Mouse (Mus musculus): Measurements from ENCODE around the gene P4ha2. TPM values are rescaled to one million over a fixed set of nuclear protein-coding genes. Genes with fewer than 3 reads are reported as not detected.

P4ha2 gene
- polyA plus RNA-seq, 1 experiment from 2014 or later = 18.2 TPM

DNA sequence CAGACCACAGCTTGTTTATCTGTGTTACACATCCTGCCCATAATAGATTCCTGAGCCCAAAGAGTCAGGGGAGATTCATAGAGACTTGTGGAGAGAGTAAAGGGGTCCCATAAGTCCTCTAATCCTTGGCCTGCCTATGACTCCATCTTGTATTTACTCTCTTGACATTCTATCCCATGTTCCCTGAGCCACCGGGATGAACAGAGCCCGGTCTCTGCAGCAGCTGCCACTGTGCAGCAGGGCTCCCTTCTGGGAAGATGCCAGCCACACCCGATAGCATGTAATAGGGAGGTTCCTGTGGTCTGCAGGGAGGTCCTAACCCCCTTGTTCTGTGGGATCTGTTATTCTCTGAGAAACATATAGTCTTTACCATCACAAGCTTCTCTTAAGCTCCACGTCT is 16.5 kb downstream of the P4ha2 start:
- no peak for ATAC-seq (ENCODE audit: low FRiP score)
- no peaks in the 10 kb centered on the region for H3K9me3 ChIP-seq (ENCODE audit: control insufficient read depth, low read length)
- no peak for DNase-seq (ENCODE audit: low spot score)
- no peak overlapping the region for H3K4me2 ChIP-seq (replicated peaks; ENCODE audit: low read depth, low read length)
- H3K4me1 ChIP-seq (replicated peaks; ENCODE audit: control insufficient read depth, insufficient read depth, low read length) = no peaks in the 10 kb centered on the region
- 84% methylated on average over 4 of the region's 4 CpGs for WGBS
- H3K4me3 ChIP-seq (ENCODE audit: low read depth, low read length) = no peak overlapping the region
- no peak overlapping the region for H3K27ac ChIP-seq (ENCODE audit: low read depth, low read length)
- no peak overlapping the region for H3K9ac ChIP-seq (ENCODE audit: low read depth, low read length)
- H3K36me3 ChIP-seq (ENCODE audit: control insufficient read depth, insufficient read depth, low read length) = no peaks in the 10 kb centered on the region
- no peaks in the 10 kb centered on the region for H3K27me3 ChIP-seq (ENCODE audit: control insufficient read depth, insufficient read depth, low read length)

DNA sequence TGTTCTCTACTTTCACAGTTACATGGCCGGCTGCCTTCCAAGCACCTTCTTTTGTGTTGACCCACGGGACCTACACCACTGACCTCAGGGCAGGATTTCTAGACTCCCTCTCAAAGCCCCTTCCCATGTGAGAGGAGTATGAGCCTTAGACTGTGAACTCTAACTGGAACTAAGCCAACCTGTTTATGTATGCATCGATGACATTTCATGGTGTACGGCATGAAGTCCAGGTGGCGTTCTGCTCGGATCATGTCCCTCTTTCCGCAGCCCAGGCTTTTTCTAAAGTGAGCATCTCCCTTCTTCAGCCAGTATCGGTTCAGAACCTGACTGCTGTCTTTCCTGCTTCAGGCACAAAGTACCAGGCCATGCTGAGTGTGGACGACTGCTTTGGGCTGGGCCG is 17.2 kb downstream of the P4ha2 start:
- Histone ChIP-seq H3K4me3 (ENCODE audit: low read depth, low read length) (no peak overlapping the region), H3K4me1 (replicated peaks; ENCODE audit: control insufficient read depth, insufficient read depth, low read length) (no peaks in the 10 kb centered on the region), H3K4me2 (replicated peaks; ENCODE audit: low read depth, low read length) (no peak overlapping the region), H3K9me3 (ENCODE audit: control insufficient read depth, low read length) (no peaks in the 10 kb centered on the region), H3K36me3 (ENCODE audit: control insufficient read depth, insufficient read depth, low read length) (no peaks in the 10 kb centered on the region), H3K9ac (ENCODE audit: low read depth, low read length) (no peak overlapping the region), H3K27ac (ENCODE audit: low read depth, low read length) (no peak overlapping the region), H3K27me3 (ENCODE audit: control insufficient read depth, insufficient read depth, low read length) (no peaks in the 10 kb centered on the region)
- no peak for DNase-seq (ENCODE audit: low spot score)
- no peak for ATAC-seq (ENCODE audit: low FRiP score)
- WGBS = 92% methylated on average over 10 of the region's 10 CpGs

DNA sequence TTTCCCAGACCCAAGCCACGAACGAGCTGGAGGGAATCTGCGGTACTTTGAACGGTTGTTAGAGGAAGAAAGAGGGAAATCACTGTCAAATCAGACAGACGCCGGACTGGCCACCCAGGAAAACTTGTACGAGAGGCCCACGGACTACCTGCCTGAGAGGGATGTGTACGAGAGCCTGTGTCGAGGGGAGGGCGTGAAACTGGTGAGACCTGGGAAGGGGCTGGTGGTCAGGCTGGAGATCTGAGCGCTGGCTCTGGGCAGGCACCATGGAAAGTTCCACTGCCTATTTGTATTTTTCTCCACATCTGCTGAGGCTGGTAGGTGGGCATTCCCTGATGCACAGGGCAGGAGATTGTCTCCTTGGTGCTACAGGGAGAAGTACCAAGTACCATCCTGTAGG is 19.2 kb downstream of the P4ha2 start:
- H3K4me2 ChIP-seq (replicated peaks; ENCODE audit: low read depth, low read length) = no peak overlapping the region
- no peak overlapping the region for H3K9ac ChIP-seq (ENCODE audit: low read depth, low read length)
- no peak overlapping the region for H3K4me3 ChIP-seq (ENCODE audit: low read depth, low read length)
- no peaks in the 10 kb centered on the region for H3K4me1 ChIP-seq (replicated peaks; ENCODE audit: control insufficient read depth, insufficient read depth, low read length)
- no peak overlapping the region for H3K27ac ChIP-seq (ENCODE audit: low read depth, low read length)
- DNase-seq (ENCODE audit: low spot score) (no peak), ATAC-seq (ENCODE audit: low FRiP score) (no peak)
- WGBS = 89% methylated on average over 12 of the region's 12 CpGs
- H3K36me3 ChIP-seq (ENCODE audit: control insufficient read depth, insufficient read depth, low read length) = no peaks in the 10 kb centered on the region
- H3K9me3 ChIP-seq (ENCODE audit: control insufficient read depth, low read length) = no peaks in the 10 kb centered on the region
- no peaks in the 10 kb centered on the region for H3K27me3 ChIP-seq (ENCODE audit: control insufficient read depth, insufficient read depth, low read length)

DNA sequence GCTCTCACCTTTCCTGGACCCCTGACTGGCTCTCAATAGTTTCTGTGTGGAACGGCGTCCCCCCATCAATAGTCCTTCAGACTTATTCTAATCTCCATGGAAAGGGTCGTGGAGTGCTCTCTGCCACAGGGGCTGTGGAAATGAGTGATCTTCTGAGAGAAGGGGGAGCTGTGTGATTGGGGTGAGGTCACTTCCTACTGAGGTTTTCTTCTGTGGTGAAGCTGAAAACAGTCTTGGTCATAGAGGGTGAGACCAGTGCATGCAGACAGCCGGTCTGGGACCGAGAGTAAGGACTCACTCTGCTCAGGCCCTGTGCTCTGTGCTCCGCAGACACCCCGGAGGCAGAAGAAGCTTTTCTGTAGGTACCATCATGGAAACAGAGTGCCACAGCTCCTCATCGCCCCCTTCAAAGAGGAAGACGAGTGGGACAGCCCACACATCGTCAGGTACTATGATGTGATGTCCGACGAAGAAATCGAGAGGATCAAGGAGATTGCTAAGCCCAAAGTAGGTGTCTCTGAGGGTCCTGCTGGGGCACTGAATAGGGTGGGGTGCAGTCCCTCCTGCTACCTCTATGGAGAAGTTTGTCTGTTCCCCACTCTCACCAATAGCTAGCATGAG is 20.0 kb downstream of the P4ha2 start:
- Histone ChIP-seq H3K27ac (ENCODE audit: low read depth, low read length) (no peak overlapping the region), H3K4me2 (replicated peaks; ENCODE audit: low read depth, low read length) (no peak overlapping the region), H3K27me3 (ENCODE audit: control insufficient read depth, insufficient read depth, low read length) (no peaks in the 10 kb centered on the region), H3K9me3 (ENCODE audit: control insufficient read depth, low read length) (no peaks in the 10 kb centered on the region), H3K4me3 (ENCODE audit: low read depth, low read length) (no peak overlapping the region), H3K36me3 (ENCODE audit: control insufficient read depth, insufficient read depth, low read length) (no peaks in the 10 kb centered on the region), H3K9ac (ENCODE audit: low read depth, low read length) (no peak overlapping the region), H3K4me1 (replicated peaks; ENCODE audit: control insufficient read depth, insufficient read depth, low read length) (no peaks in the 10 kb centered on the region)
- 89% methylated on average over 13 of the region's 13 CpGs for WGBS
- ATAC-seq (ENCODE audit: low FRiP score) (no peak), DNase-seq (ENCODE audit: low spot score) (no peak)

DNA sequence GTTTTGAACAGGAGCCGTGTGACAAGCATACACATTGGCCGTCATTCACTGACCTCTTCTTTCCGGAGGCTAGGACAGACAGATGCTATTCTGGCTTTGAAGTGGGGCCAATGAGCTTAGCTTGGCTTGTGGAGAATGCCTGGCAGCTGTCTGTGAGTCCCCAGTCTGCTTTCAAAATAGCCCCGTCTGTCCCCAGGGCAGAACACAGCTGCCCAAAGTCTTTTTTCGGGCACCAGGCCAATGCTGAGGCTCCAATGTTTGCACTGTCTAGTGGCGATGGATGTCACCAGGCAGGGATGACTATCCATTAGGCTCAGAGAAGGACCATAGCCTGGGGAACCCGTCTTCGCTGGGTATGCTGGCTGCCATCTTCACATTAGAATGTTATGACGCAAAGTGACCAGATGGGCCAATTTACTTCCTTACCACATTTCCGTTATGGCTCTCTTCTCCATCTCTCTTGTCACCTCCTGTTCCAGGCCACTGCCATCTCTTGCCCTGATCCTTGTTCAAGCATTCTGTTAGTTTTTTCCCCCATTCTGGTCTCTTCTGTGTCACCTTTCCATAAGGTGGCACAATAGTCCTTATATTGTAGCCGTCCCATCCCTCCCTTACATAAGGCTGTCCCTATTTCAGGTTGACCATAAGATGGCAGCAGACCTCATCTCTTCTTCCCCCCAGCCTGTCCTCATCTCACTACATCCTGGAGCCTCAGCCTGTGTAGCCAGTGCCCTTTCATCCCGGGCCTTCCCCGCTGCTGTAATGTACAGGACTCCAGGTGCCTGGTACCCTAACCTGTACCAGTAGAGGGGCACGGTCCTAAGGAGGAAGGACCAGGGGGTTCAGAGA is 22.7 kb downstream of the P4ha2 start:
- DNase-seq (ENCODE audit: low spot score) = peak; percentile 24

DNA sequence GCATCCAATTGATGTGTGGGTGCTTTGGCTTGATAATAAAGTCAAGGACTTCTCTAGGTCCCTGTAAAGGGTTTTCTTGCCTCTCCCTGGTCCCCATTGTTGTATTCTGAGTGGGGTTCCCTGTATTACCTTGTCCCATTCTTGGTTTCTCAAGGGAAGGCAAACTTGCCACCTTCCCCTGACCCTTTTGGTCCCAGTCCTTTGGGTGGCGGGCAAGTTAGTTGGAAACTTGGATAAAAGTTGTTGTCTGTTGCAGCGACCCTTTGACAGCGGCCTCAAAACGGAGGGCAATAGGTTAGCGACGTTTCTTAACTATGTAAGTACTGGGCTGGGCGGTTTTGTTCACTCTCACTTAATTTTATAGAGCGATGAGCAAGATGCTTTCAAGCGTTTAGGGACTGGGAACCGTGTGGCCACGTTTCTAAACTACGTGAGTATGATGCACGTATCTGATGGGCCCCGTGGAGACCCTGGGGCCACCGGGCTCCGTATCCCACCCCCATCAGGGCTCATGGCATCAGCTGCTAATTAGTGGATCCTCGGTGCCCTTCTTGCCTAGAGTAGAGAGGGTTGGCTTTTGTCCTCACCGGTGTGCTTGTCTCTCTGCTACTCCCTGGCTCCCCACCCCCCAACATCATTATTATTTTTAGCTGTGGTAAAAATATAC is 26.2 kb downstream of the P4ha2 start:
- ATAC-seq (ENCODE audit: low FRiP score) (no peak), DNase-seq (ENCODE audit: low spot score) (no peak)
- 89% methylated on average over 18 of the region's 18 CpGs for WGBS
- no peak overlapping the region for H3K27ac ChIP-seq (ENCODE audit: low read depth, low read length)
- no peaks in the 10 kb centered on the region for H3K9me3 ChIP-seq (ENCODE audit: control insufficient read depth, low read length)
- H3K4me3 ChIP-seq (ENCODE audit: low read depth, low read length) = no peak overlapping the region
- H3K4me1 ChIP-seq (replicated peaks; ENCODE audit: control insufficient read depth, insufficient read depth, low read length) = no peaks in the 10 kb centered on the region
- H3K36me3 ChIP-seq (ENCODE audit: control insufficient read depth, insufficient read depth, low read length) = no peaks in the 10 kb centered on the region
- no peaks in the 10 kb centered on the region for H3K27me3 ChIP-seq (ENCODE audit: control insufficient read depth, insufficient read depth, low read length)
- H3K4me2 ChIP-seq (replicated peaks; ENCODE audit: low read depth, low read length) = no peak overlapping the region
- H3K9ac ChIP-seq (ENCODE audit: low read depth, low read length) = no peak overlapping the region

More for the DNA sequence above, 22.7 kb downstream of the P4ha2 start:
- no peak overlapping the region for H3K9ac ChIP-seq (ENCODE audit: low read depth, low read length)
- H3K27me3 ChIP-seq (ENCODE audit: control insufficient read depth, insufficient read depth, low read length) = no peaks in the 10 kb centered on the region
- H3K9me3 ChIP-seq (ENCODE audit: control insufficient read depth, low read length) = no peaks in the 10 kb centered on the region
- 82% methylated on average over 14 of the region's 14 CpGs for WGBS
- no peaks in the 10 kb centered on the region for H3K36me3 ChIP-seq (ENCODE audit: control insufficient read depth, insufficient read depth, low read length)
- no peak overlapping the region for H3K27ac ChIP-seq (ENCODE audit: low read depth, low read length)
- no peaks in the 10 kb centered on the region for H3K4me1 ChIP-seq (replicated peaks; ENCODE audit: control insufficient read depth, insufficient read depth, low read length)
- ATAC-seq (ENCODE audit: low FRiP score) = no peak
- no peak overlapping the region for H3K4me3 ChIP-seq (ENCODE audit: low read depth, low read length)
- H3K4me2 ChIP-seq (replicated peaks; ENCODE audit: low read depth, low read length) = no peak overlapping the region

DNA sequence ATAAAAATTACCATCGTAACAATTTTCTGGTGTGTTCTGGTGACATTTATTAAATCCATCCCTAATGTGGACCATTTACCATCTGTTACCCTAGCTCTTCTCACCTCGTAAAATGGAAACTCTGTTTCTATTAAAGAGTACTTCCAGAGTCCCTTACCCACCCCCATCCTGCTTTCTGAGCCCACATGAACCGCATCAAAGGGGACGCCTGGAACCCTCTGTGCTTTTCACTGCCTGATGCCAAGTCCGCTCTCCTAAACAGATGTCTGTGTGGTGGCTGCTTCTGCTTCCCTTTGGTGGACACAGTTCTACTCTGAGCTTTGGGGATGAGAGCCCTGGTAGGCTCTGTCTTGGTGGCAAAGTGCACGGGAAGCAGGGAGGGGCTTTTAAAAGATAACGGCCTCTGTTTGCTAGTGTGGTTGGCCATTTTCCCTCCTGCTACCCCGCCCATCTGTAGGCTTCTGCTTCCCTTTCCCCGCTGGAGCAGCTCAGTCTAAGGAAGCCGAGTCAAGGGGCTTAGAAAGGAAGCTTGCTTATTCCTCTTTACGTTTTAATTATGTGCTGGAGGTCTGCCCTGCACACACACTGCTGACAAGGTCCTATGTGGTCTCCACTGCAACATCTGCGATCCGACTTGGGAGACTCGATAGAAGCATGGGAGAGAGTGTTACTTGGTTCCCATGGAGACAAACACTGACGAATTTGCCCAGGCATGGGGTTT is 26.9 kb downstream of the P4ha2 start:
- H3K27me3 ChIP-seq (ENCODE audit: control insufficient read depth, insufficient read depth, low read length) = no peaks in the 10 kb centered on the region
- ATAC-seq (ENCODE audit: low FRiP score) (no peak), DNase-seq (ENCODE audit: low spot score) (no peak)
- no peaks in the 10 kb centered on the region for H3K4me1 ChIP-seq (replicated peaks; ENCODE audit: control insufficient read depth, insufficient read depth, low read length)
- H3K9ac ChIP-seq (ENCODE audit: low read depth, low read length) = no peak overlapping the region
- no peaks in the 10 kb centered on the region for H3K9me3 ChIP-seq (ENCODE audit: control insufficient read depth, low read length)
- 60% methylated on average over 15 of the region's 15 CpGs for WGBS
- H3K27ac ChIP-seq (ENCODE audit: low read depth, low read length) = no peak overlapping the region
- no peak overlapping the region for H3K4me3 ChIP-seq (ENCODE audit: low read depth, low read length)
- H3K36me3 ChIP-seq (ENCODE audit: control insufficient read depth, insufficient read depth, low read length) = no peaks in the 10 kb centered on the region
- no peak overlapping the region for H3K4me2 ChIP-seq (replicated peaks; ENCODE audit: low read depth, low read length)

DNA sequence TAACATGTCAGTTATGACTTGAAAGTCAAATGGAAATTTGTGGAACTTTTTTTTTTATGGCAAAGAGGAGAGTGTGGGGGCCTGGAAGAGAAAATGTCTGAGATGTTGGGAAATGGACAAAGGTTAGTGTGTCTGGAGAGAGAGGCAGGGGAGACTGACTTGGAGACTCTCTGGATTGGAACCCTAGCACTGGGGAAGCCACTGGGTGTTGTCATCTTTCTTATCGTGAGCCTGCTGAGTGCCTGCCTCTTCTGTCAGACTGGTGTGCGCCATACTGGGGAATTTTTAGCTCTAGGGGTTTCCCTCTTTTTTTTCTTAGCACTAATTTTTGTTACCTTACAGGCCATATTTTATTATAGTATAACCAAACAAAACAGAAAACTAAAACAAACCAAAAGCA is 27.5 kb downstream of the P4ha2 start:
- H3K27me3 ChIP-seq (ENCODE audit: control insufficient read depth, insufficient read depth, low read length) = no peaks in the 10 kb centered on the region
- ATAC-seq (ENCODE audit: low FRiP score) = no peak

More for the DNA sequence above, 27.5 kb downstream of the P4ha2 start:
- Histone ChIP-seq H3K36me3 (ENCODE audit: control insufficient read depth, insufficient read depth, low read length) (no peaks in the 10 kb centered on the region), H3K9ac (ENCODE audit: low read depth, low read length) (no peak overlapping the region), H3K4me1 (replicated peaks; ENCODE audit: control insufficient read depth, insufficient read depth, low read length) (no peaks in the 10 kb centered on the region), H3K9me3 (ENCODE audit: control insufficient read depth, low read length) (no peaks in the 10 kb centered on the region), H3K27ac (ENCODE audit: low read depth, low read length) (no peak overlapping the region), H3K4me2 (replicated peaks; ENCODE audit: low read depth, low read length) (no peak overlapping the region), H3K4me3 (ENCODE audit: low read depth, low read length) (no peak overlapping the region)
- DNase-seq (ENCODE audit: low spot score) = no peak
- WGBS = 91% methylated on average over 2 of the region's 2 CpGs

All from hindbrain, embryonic 11.5 days (tissue).